Mouse (Mus musculus) forelimb bud, embryonic 11.5 days (tissue): ENCODE measurements at regions not wholly inside any gene's neighbourhood (a gene's known extent, or its start where the extent isn't known, plus 50 kb on each side); places are given as distances from the start of the nearest gene placed in this dataset.

Source experiments
- DNase-seq: peaks from one replicate; pipeline ENCODE4 v3.0.0-alpha.2; 2012; ENCODE audit warnings: low read depth, low spot score

DNA sequence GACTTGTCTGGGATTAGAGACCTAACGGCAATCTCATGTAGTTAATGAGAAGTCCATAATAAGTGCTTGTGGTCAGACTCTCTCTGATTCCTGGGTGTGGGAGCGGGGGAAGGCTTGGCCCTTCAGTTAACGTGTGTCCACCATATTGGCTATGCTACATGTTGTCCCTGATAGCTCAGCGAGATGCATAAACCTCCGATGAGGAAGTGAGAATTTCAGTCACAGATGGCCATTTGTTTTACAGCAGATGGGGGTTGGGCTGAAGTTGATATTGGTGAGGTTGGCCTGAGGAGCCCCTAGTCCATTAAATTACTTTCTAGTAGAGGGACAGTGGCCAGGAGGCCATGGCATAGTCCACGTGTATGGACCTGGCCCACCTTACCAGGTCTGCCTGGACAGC is 114.6 kb upstream of the Prok2 start:
- no peak for DNase-seq

DNA sequence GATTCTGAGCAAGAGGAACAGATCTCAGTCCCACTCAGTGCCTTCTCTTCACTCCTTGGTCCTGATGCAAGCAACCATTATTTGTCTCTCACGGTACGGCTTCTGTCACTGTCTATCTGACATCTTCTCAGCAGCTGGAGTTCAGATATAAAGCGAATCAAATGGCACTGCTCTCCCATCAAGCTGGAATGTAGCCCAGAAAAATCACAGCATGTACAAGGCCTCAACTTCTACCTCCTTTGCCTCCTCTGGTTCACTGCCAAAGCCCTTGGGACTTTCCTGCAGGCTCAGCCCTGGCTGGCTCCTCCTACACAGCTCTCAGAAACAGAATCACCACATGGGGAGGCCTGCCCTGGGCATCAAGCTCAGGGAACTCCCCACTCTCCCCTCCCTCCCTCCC is 107.1 kb upstream of the Prok2 start:
- DNase-seq = peak; percentile 24

GRCm38 (mm10) chr6:99827625-99828024 is 101.4 kb upstream of the Prok2 start:
- DNase-seq = no peak

DNA sequence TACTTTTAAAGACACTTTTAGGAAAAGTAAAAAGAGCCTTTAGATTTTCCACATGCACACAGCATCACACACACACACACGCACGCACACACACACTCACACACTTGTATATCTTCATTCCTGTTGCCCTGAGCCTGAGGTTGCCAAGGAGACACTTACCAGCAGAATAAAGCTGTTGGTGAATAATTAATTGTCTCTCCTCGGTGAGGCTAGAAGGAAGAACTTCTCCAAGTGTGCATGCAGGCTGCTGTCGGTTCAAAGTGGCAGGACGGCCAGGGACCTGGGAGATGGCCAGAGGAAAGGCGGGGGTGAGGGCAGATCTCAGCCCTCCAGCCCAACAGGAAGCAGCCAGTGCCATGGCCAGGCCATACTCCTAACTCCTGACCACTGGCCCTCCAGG is 98.6 kb upstream of the Prok2 start:
- DNase-seq = no peak

DNA sequence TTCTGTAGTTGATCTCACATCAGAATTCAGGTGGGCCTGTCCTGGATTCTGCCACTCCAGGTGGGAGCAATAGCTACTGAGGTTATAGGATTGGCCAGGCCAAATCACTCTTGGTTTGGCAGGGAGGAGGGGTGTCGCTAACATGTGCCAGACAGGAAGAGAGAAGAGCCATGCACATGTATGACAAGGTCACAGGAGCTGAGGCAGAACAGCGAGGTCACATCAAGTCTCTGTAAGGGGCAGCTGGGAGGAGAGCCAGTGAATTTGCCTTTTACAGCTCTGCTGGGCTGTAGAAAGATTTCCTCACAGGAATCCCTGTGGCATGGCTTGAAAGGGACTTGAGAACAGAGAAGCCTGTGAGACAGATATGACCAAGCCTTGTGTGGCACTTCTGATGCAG is 96.3 kb upstream of the Prok2 start:
- DNase-seq = no peak

GRCm38 (mm10) chr6:99819255-99819929 is 93.2 kb upstream of the Prok2 start:
- no peak for DNase-seq

GRCm38 (mm10) chr6:99818486-99818885 is 92.3 kb upstream of the Prok2 start:
- no peak for DNase-seq

DNA sequence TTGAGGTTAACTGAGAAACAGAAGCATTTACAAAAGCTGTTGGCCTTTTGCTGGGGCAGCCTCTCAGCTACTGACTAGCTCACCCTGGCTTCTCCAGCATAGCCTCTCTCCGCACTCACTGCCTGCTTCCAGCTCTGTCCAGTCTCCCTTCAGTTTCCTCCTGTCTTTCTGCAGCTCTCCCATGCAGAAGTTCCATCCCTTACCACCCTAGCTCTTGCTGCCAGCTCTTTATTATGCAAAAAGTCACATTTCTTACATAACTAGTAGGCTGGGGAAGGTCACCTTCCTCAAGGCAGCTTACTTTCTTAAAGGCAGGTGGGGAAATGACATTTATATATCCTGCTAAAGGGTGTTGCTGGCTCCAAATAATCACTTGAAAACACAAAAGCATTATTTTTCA is 91.1 kb upstream of the Prok2 start:
- DNase-seq = no peak

GRCm38 (mm10) chr6:99813102-99813501 is 86.9 kb upstream of the Prok2 start:
- DNase-seq = no peak

- no peak for DNase-seq
Observed at GRCm38 (mm10) chr6:99811842-99812241, 85.7 kb upstream of the Prok2 start.

GRCm38 (mm10) chr6:99810974-99811798 is 85.0 kb upstream of the Prok2 start:
- DNase-seq = no peak

DNA sequence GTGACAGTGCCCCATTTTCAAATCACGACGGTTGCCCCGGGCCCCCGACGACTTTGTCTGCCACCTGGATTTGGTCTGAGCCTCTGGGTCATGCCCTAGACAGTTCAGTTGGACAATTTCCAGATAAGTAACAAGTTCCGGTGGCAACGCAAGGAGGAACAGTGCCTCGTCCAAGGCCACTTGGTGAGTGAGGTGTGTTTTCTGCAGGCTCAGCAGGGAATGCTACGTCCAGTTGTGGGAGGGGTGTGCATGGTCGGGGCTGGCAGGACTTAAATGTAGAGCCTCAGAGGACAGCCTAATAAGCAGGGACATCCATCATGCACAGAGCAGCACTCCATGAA is 78.7 kb upstream of the Prok2 start:
- DNase-seq = no peak

- DNase-seq = peak; percentile 85
Observed at GRCm38 (mm10) chr6:99803983-99804904, 78.1 kb upstream of the Prok2 start.

DNA sequence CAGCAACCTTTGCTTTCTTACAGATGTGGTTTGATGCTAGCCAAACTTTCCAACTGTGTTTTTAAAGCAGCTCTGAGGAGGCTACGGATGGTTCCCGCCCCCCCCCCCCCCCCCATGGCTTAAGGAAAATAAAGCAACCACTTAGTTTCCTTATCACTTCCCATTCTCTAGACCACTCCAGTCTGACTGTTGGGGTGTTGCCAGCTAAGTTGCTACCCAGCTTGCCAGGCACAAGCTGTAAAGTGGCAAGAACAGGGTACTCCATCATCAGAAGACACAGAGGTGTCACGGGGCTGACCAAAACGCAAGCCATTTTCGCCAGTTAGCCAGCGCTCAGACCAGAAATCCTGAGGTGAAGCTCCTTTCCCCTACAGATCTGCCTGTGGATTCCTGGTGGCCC is 74.7 kb upstream of the Prok2 start:
- DNase-seq = no peak

DNA sequence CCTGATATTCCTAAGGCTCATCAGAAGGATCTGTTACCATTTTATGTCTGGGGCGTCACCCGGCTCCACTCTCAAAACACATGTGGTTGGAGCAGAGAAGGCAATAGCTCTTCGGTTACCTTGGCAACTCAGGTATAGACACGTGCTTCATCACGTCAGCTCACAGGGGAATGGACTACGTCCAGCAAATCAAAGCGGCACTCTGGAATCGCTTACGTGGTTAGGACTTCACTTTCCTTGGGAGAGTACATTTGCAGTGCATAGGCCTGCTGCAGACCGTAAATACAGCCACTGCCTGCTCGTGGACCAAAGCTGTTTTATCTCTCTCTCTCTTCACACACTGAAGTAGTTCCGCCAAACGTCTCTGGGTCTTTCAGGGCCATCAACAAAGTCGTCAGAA is 74.1 kb upstream of the Prok2 start:
- DNase-seq = peak; percentile 65

GRCm38 (mm10) chr6:99796390-99796789 is 70.2 kb upstream of the Prok2 start:
- no peak for DNase-seq

DNA sequence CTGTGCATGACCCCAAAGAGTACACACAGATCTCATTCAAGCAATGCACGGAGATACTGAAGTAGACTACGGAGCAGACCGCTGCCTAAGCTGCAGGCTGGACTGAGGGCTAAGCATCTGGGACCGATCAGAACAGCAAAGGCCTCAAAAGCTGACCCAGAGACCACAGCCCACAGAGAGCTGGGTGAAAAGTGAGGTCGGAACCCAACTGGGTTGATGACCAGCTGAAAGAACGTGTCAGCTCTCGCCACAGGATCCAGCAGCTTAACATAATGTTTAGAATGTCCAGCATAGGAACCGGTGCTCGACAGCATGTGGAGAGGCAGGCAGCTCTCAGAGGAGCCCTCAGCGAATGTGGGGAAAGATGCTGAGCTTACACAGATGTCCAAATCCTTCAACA is 67.4 kb upstream of the Prok2 start:
- no peak for DNase-seq

DNA sequence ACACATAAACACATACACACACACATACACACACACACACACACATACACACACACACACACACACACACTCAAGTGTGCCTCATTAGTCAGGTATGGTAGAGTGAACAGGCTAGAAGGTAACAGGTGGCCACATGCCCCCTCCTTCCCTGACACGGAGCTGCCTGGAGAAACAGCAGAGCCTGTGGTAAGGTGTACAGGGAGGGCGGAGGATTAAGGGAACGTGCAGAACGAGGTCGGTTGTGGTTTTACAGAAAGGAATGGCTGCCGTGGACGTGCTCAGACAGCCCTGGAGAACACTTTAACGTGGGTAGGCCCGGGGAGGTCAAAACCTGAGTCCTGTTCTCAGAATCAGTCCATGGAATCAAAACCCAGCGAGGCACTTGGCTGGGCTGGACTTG is 66.2 kb upstream of the Prok2 start:
- no peak for DNase-seq

DNA sequence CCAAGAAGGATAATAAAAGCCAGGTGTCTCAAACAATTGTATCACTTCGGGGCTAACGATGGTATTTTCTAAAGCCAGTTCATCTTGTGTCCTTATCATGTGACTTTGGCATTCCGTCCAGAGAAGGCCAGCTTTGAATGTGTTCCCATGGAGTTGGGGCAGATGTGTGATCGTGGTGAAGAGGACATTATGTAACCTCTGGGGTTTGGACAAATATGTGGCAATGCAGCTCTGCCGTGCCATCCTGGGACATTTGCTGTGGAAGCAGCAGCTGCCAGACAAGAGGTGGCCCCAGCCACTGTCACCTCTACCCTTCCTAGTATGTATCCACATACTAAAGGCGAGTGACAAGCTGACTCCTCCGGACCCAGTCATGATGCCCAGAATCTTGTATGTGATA is 60.8 kb upstream of the Prok2 start:
- no peak for DNase-seq

DNA sequence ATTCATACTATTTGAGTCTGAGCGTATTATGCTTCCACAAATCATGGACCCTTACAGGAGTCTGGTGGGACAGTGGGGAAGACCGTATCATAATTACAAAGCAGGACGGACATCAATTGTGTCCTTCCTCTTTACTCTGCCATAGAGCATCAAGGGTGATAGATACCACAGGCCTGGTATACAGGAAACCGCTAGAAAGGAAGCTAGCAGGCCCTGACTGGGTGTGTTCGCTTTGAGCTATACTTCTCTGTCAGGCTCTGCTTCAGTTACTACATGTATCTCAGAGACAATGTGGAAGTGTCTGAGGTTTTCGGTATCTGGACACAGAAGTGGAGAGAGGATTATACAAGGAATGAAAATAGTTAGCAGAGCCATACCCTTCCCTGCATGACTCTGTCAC is 59.0 kb upstream of the Prok2 start:
- no peak for DNase-seq

GRCm38 (mm10) chr6:99784804-99785203 is 58.6 kb upstream of the Prok2 start:
- DNase-seq = no peak

DNA sequence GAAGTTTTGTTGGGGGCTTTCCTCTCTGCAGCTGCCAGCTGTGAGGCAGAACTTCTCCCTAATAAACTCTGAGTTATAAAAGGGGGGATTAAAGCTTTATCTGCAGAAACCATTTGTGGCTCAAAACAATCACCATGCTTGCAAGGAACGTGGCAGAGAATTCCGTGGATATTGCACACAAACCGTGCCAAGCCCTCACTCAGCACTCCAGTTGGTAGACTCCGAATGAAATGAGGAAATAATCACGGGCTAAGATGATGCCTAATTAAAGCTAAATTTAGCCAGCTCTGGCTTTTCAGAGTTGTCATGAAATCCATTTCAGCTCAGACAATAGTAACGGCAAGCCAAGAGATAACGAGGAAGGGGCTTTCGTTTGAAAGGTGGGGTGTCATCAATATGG is 58.1 kb upstream of the Prok2 start:
- no peak for DNase-seq
